Mouse (Mus musculus): Measurements from ENCODE around the gene Stk32b. TPM values are rescaled to one million over a fixed set of nuclear protein-coding genes. Genes with fewer than 3 reads are reported as not detected.

Gene Stk32b
- polyA plus RNA-seq, 1 experiment from 2014 or later = 11.6 TPM

Other genes starting within 250 kb of the Stk32b start
- 1.3 and 1.8 TPM in 2 replicates for gene Cytl1, start 18.3 kb upstream of the Stk32b start, polyA plus RNA-seq (2014; fragmentation: Nextera tagmentation; extraction: Ambion mirVana)
- gene Msx1, start 107.4 kb upstream of the Stk32b start, polyA plus RNA-seq (2014; fragmentation: Nextera tagmentation; extraction: Ambion mirVana) = 55.2 and 56.5 TPM in 2 replicates

Data from neural tube, embryonic 11.5 days (tissue).